Mouse (Mus musculus) liver, adult (tissue): ENCODE data around the gene Epb41.

Source experiments
- GATA4 ChIP-seq: IDR thresholded peaks from 2 replicates; pipeline ENCODE4 v1.6.1; 2014; ENCODE audit warnings: mild to moderate bottlenecking, low read length; ENCODE audit not compliant: insufficient replicate concordance

Epb41 gene

GRCm38 (mm10) chr4:132074933-132075769 lies at the start of gene Epb41:
TSS of gene Epb41 (minus strand) at chr4:132075321.
- TF ChIP-seq GATA4 = peak; percentile 12; the same call in 1 of the 2 replicates

- TF ChIP-seq GATA4 = no peak
Measured at GRCm38 (mm10) chr4:132123166-132123565, 48.0 kb upstream of the Epb41 start.

DNA sequence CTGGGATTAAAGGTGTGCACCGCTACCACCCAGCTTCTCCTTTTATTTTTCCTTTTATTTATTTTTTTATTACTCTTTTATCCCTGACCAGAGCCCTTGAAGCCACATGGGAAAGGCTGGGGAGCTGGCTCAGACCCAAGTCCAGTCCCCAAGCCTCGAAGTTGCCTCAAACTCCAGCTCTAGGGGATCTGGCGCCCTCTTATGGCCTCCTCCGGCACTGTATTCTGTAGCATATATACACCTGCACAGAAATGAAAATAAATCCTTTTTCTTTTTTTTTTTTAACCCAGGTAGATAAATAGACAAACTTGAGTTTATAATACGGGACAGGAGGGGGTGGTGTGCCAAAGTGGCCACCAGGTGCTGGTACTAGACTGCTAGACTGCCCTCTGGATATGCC lies 46.6 kb upstream of the Epb41 start:
- no peak for TF ChIP-seq GATA4

DNA sequence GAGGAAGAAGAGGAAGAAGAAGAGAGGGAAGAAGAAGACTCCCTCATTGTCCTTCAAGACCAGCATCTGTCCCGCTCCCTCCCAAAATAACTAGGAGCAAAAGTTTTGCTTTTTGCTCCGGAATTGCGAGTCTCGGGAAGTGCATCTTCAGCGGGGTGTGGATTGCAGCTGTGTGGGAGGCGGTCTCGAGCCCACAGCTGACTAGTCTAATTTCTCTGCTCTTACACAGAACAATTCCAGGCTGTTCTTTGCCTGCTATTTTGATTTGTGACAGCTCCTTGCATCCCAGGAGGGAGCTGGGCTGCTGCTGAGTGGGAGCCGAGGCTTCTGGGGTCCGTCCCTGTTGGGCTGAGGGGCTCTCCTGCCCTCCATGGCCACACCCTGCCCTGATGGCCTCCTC lies 44.4 kb upstream of the Epb41 start:
- TF ChIP-seq GATA4 = no peak

GRCm38 (mm10) chr4:132116315-132116714 lies 41.2 kb upstream of the Epb41 start:
- TF ChIP-seq GATA4 = no peak

DNA sequence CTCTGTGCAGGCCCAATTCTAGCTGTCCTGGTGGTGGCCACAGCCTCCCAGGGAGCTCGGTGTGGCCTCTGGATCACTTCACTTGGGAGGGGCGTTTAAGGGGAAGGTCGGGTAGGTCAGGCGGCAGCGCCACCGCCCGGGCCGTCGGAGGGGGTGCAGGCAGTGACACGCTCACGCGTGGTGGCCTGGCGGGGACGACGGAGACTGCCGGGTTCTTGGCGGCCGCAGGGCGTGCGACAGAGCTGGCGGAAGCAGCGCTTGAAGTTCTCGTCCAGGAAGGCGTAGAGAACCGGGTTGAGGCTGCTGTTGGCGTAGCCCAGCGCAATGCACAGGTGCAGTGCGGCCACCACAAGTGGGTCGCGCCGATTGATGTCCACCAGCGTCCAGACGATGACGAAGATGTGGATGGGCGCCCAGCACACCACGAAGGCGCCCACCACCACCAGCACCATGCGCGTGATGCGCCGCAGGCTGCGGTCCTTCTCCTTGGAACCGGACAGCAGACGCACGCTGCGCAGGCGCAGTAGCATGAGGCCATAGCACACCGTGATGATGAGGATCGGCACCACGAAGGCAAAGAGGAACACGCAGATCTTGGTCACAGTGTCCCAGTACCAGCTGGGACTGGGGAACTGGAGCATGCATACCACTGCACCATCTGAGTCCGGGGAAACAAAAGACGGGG lies 38.4 kb upstream of the Epb41 start:
- TF ChIP-seq GATA4 = no peak

DNA sequence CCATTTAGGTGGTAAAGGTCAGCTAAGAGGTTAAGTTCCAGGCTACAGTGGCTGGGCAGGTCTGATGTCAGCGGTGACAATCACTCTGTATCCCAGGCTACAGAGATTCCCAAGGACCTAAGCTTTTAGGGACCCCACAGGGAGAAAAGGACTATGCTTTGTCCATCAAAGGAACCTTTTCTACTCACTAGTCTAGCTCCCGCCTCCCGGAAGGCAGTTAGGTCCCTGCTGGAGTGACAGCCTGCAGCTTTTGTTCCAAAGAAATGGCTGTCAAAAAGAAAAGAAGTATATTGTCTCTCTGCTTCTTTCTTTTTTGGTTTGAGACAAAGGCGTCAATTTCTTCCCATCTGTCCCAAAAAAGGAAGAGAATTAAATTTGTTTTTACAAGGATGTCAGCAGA lies 36.1 kb upstream of the Epb41 start:
- TF ChIP-seq GATA4 = no peak

GRCm38 (mm10) chr4:132108221-132108620 lies 33.1 kb upstream of the Epb41 start:
- no peak for TF ChIP-seq GATA4

DNA sequence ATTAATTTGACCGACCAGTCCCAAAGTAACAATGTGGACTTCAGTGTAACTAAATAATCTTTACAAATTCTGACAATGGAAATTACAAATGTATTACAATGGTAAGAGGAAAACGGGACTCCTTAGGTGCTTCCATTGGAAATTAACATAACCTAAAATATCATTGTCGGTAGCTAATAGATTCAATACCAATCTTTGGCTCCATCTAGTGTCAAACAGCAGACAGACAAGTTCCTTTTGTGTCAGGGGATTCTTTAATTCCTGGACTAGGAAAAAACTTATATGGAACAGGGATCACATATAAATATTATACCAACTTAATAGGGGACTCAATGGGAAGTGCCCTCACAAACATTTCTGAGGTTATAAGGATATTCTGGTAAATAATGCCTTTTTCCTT lies 26.0 kb upstream of the Epb41 start:
- TF ChIP-seq GATA4 = no peak

GRCm38 (mm10) chr4:132099548-132099947 lies 24.4 kb upstream of the Epb41 start:
- TF ChIP-seq GATA4 = no peak

DNA sequence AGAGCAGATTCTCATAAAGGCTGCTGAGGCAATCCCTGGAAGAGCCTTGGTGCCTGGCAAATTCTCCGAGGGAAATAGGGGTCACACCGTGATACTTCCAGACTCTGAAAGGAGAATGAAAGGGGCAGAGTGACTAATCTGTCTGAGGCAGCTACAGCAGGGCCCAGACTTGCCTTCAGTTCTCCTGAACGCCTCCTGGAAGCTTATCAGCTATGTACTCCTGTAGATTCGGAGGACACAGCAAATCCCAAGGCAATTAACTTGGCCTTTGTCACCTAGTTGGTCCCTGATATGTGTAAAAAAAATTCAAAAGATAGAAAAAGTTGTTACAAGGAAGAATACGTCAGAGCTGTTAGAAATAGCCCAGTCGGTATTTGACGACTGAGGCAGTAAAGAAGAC lies 19.9 kb upstream of the Epb41 start:
- TF ChIP-seq GATA4 = no peak

GRCm38 (mm10) chr4:132093928-132094327 lies 18.8 kb upstream of the Epb41 start:
- no peak for TF ChIP-seq GATA4

- TF ChIP-seq GATA4 = no peak
Measured at GRCm38 (mm10) chr4:132093136-132093535, 18.0 kb upstream of the Epb41 start.

- no peak for TF ChIP-seq GATA4
Measured at GRCm38 (mm10) chr4:132088921-132089320, 13.8 kb upstream of the Epb41 start.

- TF ChIP-seq GATA4 = no peak
Measured at GRCm38 (mm10) chr4:132085114-132085513, 10.0 kb upstream of the Epb41 start.

GRCm38 (mm10) chr4:132080492-132080983 lies 5.4 kb upstream of the Epb41 start:
- no peak for TF ChIP-seq GATA4
